Mouse (Mus musculus) hindbrain, embryonic 14.5 days (tissue): ENCODE measurements around the gene Ubr3. TPM values are rescaled to one million over a fixed set of nuclear protein-coding genes. Genes with fewer than 3 reads are reported as not detected.
A peak's percentile ranks its signal among the peaks of the same experiment; 100 is the strongest.

ENCODE experiments used
- ATAC-seq: fragments of 200-750 bp; cut with Nextera tagmentation; 2 replicates; pipeline ENCODE4 v1.8.0; 2017; ENCODE audit warnings: moderate number of reproducible peaks, mild to moderate bottlenecking, moderate TSS enrichment, moderate library complexity; ENCODE audit not compliant: low FRiP score
- DNase-seq: peaks from one replicate; pipeline ENCODE4 v3.0.0-alpha.2; 2015; ENCODE audit warnings: low spot score
- H3K27ac ChIP-seq: fragments of 300-500 bp; sonication (generic); 2 replicates; pipeline ENCODE4 v1.5.1; 2014; ENCODE audit warnings: mild to moderate bottlenecking, moderate library complexity
- H3K27me3 ChIP-seq: fragments of 300-500 bp; sonication (generic); 2 replicates; pipeline ENCODE4 v1.6.1; 2014; ENCODE audit warnings: mild to moderate bottlenecking, low read length, mixed read lengths; ENCODE audit not compliant: control insufficient read depth, insufficient read depth
- H3K36me3 ChIP-seq: fragments of 300-500 bp; sonication (generic); replicated peaks from 2 replicates; pipeline ENCODE4 v1.6.1; 2014; ENCODE audit not compliant: control insufficient read depth, insufficient read depth
- H3K4me1 ChIP-seq: fragments of 300-500 bp; sonication (generic); replicated peaks from 2 replicates; pipeline ENCODE4 v1.6.1; 2014; ENCODE audit warnings: antibody characterized with exemption, low read length, mixed read lengths; ENCODE audit not compliant: control insufficient read depth, insufficient read depth
- H3K4me2 ChIP-seq: fragments of 300-500 bp; sonication (generic); replicated peaks from 2 replicates; pipeline ENCODE4 v1.6.1; 2014; ENCODE audit warnings: mild to moderate bottlenecking, moderate library complexity
- H3K4me3 ChIP-seq: fragments of 300-500 bp; sonication (generic); replicated peaks from 2 replicates; pipeline ENCODE4 v1.5.1; 2014; ENCODE audit warnings: mild to moderate bottlenecking, low read length
- H3K9ac ChIP-seq: fragments of 300-500 bp; sonication (generic); 2 replicates; pipeline ENCODE4 v1.6.1; 2014
- H3K9me3 ChIP-seq: fragments of 300-500 bp; sonication (generic); 2 replicates; pipeline ENCODE4 v1.6.1; 2016; ENCODE audit warnings: low read length; ENCODE audit not compliant: control insufficient read depth
- WGBS: fragments of 180-500 bp; shearing (Covaris S2); extraction: QIAGEN DNeasy Blood & Tissue Kit; methylation state at CpG from one replicate; pipeline ENCODE4 v1.1.7; 2014; 5-methylcytosine and 5-hydroxymethylcytosine counted together
- polyA plus RNA-seq: library from polyadenylated mRNA; unstranded; fragments of >200 nt; fragmentation: Nextera tagmentation; extraction: Ambion mirVana; gene quantifications from 2 replicates; pipeline ENCODE4 v1.2.1, GENCODE M21; 2014

Ubr3 gene
- 16.3 and 21.3 TPM in 2 replicates for polyA plus RNA-seq

DNA sequence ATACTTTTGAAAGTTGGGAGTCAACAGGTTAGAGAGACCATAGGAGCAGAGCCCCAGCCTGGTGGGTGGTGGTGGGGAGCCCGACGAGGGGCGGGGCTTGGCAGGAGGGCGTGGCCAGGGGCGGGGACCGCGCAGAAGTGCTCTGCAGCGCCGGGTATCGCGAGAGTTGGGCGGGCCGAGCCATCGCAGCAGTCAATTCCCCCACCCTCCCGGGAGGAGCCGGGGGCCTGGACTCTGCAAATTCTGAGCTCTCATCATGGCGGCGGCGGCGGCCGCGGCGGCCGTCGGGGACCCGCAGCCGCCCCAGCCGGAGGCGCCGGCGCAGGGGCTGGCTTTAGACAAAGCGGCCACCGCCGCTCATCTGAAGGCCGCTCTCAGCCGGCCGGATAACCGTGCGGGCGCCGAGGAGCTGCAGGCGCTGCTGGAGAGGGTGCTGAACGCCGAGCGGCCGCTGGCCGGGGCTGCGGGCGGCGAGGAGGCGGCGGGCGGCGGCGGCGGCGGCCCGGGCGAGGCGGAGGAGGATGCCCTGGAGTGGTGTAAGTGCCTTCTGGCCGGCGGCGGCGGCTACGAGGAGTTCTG lies at the start of gene Ubr3:
TSS of gene Ubr3 (plus strand) at position 208 of the 579 bp plus-strand sequence.
- H3K36me3 ChIP-seq, result peaks cover 18% of the 10 kb centered on the region
- H3K9me3 ChIP-seq, result no peaks in the 10 kb centered on the region
- no peaks in the 10 kb centered on the region for H3K27me3 ChIP-seq
- peak within 1 kb of the TSS; percentile 92 for H3K27ac ChIP-seq
- peak within 1 kb of the TSS; percentile 84 for H3K4me2 ChIP-seq
- ATAC-seq, result peak; percentile 99
- peak within 1 kb of the TSS; percentile 99 for H3K4me3 ChIP-seq
- WGBS, result 0% methylated on average over 50 of the region's 65 CpGs
- peak; percentile 95 for DNase-seq
- H3K9ac ChIP-seq, result peak within 1 kb of the TSS; percentile 98
- H3K4me1 ChIP-seq, result peaks cover 14% of the 10 kb centered on the region

DNA sequence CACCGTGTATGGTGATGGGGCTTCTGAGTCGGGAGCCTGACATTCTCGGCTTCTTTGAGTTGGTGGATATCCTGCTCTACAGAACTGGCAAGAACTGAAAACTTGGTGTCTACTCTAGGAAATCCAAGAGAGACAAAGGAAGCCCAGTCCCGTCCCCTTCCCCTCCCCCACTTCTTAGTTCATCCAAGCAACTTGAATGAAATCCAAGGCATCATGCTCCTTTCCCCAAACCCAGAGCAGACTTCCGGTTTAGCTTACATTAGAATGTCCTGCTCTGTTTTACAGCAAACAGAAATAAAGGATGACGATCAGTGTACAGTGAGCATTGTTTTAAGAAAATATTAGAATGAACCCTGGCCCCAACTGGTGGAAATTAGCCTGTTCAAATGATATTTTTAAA lies 47.8 kb upstream of the Ubr3 start:
- DNase-seq (no peak), ATAC-seq (no peak)
- Histone ChIP-seq H3K27me3 (no peaks in the 10 kb centered on the region), H3K36me3 (no peaks in the 10 kb centered on the region), H3K4me2 (no peak overlapping the region), H3K9ac (no peak overlapping the region), H3K9me3 (no peaks in the 10 kb centered on the region), H3K27ac (no peak overlapping the region), H3K4me3 (no peak overlapping the region), H3K4me1 (no peaks in the 10 kb centered on the region)
- WGBS, result 72% methylated on average over 6 of the region's 6 CpGs

DNA sequence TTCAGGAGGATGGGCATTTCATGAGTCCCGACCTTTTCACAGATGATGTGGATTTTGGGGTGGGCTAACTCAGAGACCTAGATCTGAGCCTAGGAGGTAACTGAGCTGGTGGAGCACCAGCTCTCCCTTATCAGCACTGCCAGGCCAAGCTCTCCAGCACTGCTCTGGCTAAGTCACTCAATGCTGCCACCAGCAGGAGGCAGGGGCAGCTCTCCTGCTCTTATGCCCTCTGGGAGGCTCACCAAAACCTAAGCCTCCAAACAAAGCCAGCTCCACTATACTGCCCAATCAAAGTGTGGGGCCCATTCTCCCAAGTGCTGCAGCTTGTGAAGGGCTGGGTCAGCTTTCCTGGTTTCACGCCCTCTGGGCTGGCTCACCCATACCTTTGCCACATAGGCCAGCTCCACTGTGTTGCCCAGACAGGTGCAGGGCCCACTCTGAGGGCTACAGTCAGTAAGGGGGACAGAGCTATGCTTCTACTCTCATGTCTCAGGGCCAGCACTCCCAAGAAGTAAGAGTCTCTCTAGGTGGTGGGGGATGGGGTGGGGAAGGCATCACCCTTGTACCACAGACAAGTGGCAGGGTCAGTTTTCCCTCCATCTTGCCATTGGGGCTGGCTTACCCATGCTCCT lies 45.5 kb upstream of the Ubr3 start:
- no peak for ATAC-seq
- Histone ChIP-seq H3K27ac (no peak overlapping the region), H3K4me3 (no peak overlapping the region), H3K27me3 (no peaks in the 10 kb centered on the region), H3K4me2 (no peak overlapping the region), H3K9ac (no peak overlapping the region), H3K4me1 (no peaks in the 10 kb centered on the region), H3K36me3 (no peaks in the 10 kb centered on the region), H3K9me3 (no peaks in the 10 kb centered on the region)
- DNase-seq, result no peak
- 76% methylated on average over 2 of the region's 2 CpGs for WGBS

DNA sequence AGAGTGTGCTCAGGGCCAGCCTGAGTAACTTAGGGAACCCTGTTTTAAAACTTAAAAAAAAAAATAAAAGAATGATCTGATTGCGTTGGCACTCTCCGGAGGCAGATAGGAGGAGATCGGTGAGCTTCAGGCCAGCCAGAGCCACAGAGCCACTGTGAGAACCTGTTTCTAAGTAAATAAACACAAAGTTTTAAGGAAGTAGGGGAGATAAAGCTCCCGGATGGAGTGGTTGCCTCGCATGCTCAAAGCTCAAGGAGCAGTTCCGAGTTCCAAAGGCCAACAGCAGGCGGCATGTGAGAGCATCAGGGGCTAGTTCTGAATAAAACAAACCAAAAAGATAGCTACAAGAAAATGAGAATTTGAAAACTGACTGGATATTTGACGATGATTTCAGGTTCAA lies 40.7 kb upstream of the Ubr3 start:
- H3K9me3 ChIP-seq, result no peaks in the 10 kb centered on the region
- H3K4me1 ChIP-seq, result no peaks in the 10 kb centered on the region
- H3K4me3 ChIP-seq, result no peak overlapping the region
- no peak overlapping the region for H3K9ac ChIP-seq
- H3K27ac ChIP-seq, result no peak overlapping the region
- WGBS, result 77% methylated on average over 8 of the region's 8 CpGs
- ATAC-seq, result no peak
- no peak overlapping the region for H3K4me2 ChIP-seq
- no peaks in the 10 kb centered on the region for H3K36me3 ChIP-seq
- no peaks in the 10 kb centered on the region for H3K27me3 ChIP-seq
- DNase-seq, result no peak

DNA sequence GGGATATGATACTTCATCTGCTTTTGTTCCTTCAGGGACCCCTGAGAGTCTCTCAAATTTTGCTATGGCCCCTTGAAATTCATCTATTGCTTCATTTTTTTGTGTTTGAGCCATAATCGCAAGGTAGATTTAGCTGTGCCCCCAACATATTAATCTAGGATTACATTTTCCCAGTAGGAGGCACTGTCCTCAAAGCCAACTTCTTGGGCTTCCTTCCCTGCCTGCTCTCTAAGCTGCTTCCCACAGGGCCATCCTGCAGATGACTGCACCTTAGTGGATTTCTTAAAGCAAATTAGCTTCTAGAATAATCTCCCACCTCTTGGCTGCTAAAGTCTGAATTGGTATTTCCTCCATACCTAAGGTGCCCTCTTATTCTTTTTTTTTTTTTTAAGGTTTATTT lies 39.2 kb upstream of the Ubr3 start:
- ATAC-seq (no peak), DNase-seq (no peak)
- no peak overlapping the region for H3K4me3 ChIP-seq
- H3K4me2 ChIP-seq, result no peak overlapping the region
- no peaks in the 10 kb centered on the region for H3K27me3 ChIP-seq
- H3K27ac ChIP-seq, result no peak overlapping the region
- no peaks in the 10 kb centered on the region for H3K9me3 ChIP-seq
- H3K36me3 ChIP-seq, result no peaks in the 10 kb centered on the region
- 85% methylated on average over 1 of the region's 1 CpGs for WGBS
- no peak overlapping the region for H3K9ac ChIP-seq
- peaks cover 7% of the 10 kb centered on the region for H3K4me1 ChIP-seq

DNA sequence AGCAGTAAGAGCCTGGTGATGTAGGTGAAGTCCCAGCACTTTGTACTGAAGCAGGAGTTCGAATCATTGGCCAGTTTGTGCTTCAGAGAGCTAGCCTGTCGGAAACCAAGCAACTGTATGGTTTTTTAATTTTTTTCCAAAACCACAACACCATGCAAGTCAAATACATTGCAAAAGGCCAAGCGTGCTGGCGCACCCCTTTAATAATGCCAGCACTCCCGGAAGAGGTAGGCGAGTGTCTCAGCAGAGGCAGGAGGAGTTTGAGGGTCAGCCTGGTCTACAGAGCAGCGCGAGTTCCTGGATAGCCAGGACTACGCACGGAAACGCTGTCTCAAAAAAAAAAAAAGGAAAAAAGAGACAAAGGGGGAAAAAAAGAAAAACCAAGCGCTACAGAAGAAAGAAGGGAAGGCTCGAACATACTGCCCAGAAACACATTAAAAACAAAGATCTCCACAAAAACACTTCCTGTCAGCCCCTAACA lies 36.0 kb upstream of the Ubr3 start:
- ATAC-seq, result peak; percentile 56; the same call in 1 of the 2 replicates
- Histone ChIP-seq H3K27ac (peak overlapping the region; percentile 88), H3K27me3 (no peaks in the 10 kb centered on the region), H3K4me3 (peak overlapping the region; percentile 95), H3K4me1 (peaks cover 23% of the 10 kb centered on the region), H3K4me2 (peak overlapping the region; percentile 69), H3K9ac (peak overlapping the region; percentile 98), H3K36me3 (peaks cover 7% of the 10 kb centered on the region; the same call in 1 of the 2 replicates), H3K9me3 (no peaks in the 10 kb centered on the region)
- no peak for DNase-seq
- WGBS, result 12% methylated on average over 13 of the region's 13 CpGs

DNA sequence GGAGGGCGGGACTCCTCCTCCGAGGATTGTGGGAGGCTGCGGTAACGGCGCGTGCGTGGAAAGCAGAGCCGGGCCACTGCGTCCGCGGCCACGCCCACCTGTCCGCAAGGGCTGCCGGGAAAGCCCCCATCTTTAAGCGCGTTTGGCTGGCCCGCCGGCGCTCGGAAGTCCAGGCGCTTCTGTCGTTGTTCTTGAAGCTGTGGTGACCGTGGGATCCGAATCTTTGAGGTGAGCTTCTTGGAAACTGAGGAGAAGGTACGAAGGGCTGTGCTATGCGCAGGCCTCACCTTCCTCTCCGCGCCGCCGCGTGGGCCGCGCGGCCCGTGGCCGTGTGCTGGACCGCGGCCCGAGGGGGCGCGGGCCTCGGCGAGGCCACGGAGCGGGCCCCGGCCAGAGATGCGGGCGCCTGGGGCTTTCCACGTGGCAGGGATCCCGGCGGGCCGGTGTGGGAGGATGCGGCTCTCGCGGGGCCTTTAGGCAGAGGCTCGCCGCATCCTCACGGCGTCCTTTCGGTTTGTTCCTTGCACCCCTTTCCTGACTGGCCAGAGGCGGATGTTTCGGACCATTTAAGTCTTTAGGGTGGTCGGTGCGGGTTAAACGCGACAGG lies 35.5 kb upstream of the Ubr3 start, which contains the start of gene Ssb:
TSS of gene Ssb (plus strand) at position 78 of the 607 bp plus-strand sequence.
- Histone ChIP-seq H3K36me3 (peaks cover 12% of the 10 kb centered on the region; the same call in 1 of the 2 replicates), H3K4me3 (peak within 1 kb of the TSS; percentile 95), H3K9ac (peak within 1 kb of the TSS; percentile 98), H3K4me1 (peaks cover 23% of the 10 kb centered on the region), H3K9me3 (no peaks in the 10 kb centered on the region), H3K27me3 (no peaks in the 10 kb centered on the region), H3K27ac (peak within 1 kb of the TSS; percentile 88), H3K4me2 (peak within 1 kb of the TSS; percentile 69)
- ATAC-seq (peak; percentile 97), DNase-seq (peak; percentile 94)
- WGBS, result under 1% methylated on average over 66 of the region's 66 CpGs

DNA sequence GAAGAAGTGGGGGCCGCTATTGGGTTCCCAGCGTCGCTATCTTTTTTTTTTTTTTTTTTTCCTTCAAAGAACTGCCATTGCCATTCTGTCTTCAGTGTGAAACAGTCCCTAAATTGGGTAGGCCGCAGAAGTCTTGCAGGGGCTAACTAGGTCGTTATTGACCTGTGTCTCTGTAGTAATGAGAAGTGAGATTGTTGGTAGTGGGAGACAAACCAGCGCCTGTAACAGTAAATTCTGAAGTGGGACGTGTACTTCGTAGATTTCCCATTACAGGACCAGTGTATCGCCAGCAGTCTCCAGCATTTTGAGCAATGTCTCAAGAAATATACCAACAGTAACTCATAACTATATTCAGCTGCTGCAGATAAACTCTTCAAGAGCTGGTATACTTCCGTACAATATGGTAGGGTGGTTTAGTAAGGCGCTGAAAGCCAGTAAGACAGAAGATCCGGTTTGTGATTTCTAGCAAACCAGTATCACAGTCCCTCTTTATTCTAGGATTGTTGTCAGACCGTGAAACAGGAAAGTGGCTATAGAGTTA lies 34.9 kb upstream of the Ubr3 start:
- H3K9me3 ChIP-seq, result no peaks in the 10 kb centered on the region
- peak overlapping the region; percentile 98 for H3K9ac ChIP-seq
- ATAC-seq (no peak), DNase-seq (no peak)
- peaks cover 18% of the 10 kb centered on the region for H3K36me3 ChIP-seq
- 4% methylated on average over 13 of the region's 13 CpGs for WGBS
- H3K4me2 ChIP-seq, result peak overlapping the region; percentile 69
- H3K4me3 ChIP-seq, result peak overlapping the region; percentile 95
- no peaks in the 10 kb centered on the region for H3K27me3 ChIP-seq
- H3K4me1 ChIP-seq, result peaks cover 23% of the 10 kb centered on the region
- H3K27ac ChIP-seq, result peak overlapping the region; percentile 88; the same call in 1 of the 2 replicates

DNA sequence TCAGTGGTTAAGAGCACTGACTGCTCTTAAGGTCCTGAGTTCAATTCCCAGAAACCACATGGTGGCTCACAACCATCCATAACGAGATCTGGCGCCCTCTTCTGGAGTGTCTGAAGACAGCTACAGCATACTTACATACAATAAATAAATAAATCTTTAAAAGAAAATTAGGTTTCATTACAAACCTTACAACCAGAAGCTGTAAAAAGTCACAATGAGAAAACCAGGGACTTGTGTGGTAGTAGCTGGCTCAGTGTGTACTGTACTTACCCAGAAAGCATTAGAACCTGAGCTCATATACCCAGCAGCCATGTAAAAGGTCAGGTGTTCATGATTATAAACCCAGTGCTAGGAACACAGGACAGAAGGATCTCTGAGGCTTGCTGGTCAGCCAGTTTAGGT lies 13.1 kb upstream of the Ubr3 start:
- WGBS, result 69% methylated on average over 2 of the region's 2 CpGs
- H3K27me3 ChIP-seq, result no peaks in the 10 kb centered on the region
- no peak overlapping the region for H3K4me2 ChIP-seq
- no peak for ATAC-seq
- DNase-seq, result no peak
- H3K27ac ChIP-seq, result no peak overlapping the region
- no peaks in the 10 kb centered on the region for H3K9me3 ChIP-seq
- peaks cover under 1% of the 10 kb centered on the region for H3K36me3 ChIP-seq
- H3K4me3 ChIP-seq, result no peak overlapping the region
- H3K4me1 ChIP-seq, result peaks cover 16% of the 10 kb centered on the region
- H3K9ac ChIP-seq, result no peak overlapping the region
